Mouse (Mus musculus): ENCODE results near the gene Ube2q1.

Gene Ube2q1

DNA sequence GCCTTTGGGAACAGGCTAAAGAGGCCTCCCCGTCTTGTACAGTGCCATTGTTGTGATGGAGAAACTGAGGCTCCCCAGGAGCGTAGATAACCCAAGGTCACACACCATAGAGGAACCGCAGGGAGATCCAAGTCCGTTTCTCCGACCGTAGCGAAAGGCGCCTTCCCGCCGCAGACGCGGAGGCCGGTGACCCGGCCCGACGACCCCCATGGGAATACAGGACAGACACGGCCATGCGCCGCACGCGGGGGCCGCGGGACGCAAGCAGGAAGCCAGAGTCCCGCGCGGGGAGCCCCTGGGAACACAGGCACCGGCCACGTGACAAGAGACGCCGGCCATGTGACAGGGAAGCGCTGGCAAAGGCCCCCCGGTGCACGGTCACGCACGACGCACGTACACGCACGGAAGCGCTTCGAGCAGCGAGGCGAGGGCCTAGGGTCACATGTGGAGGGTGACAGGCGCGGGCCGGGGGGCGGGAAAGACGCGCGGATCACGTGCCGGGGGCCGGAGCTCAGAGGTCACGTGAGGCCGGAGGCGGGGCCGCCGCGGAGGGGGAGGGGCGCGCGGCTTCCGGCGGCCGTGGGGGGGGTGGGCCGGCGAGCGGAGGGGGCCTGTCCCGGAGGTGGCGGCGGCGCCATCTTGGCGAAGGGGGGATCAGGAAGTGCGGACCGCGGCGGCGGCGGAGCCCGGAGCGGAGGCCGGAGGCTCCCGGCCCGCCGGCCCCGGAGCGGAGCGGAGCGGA lies at the start of gene Ube2q1:
Gene Ube2q1, plus strand, starts transcription at position 649 of the 742 bp plus-strand sequence.
- DNase-seq (ENCODE audit: low spot score): peak; percentile 95

DNA sequence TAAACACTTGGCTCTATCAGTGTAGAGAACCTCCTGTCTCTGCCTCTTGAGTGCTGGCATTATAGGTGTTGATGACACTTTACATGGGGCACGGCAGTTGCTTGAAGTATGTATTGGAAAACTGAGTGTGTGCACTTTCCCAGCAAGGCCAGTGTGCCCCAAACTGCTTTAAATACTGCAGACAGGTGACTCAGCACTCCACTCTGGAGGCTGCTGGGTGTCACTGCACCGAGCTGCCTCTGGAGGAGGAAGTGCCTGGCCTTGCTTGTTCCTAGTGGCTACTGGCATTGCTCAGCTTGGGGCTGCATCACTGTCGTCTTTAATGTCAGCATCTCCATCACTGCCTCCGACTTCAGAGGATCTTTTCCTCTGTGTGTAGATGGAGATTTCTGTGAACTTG lies 46.4 kb upstream of the Ube2q1 start:
- DNase-seq (ENCODE audit: low spot score): peak; percentile 68

DNA sequence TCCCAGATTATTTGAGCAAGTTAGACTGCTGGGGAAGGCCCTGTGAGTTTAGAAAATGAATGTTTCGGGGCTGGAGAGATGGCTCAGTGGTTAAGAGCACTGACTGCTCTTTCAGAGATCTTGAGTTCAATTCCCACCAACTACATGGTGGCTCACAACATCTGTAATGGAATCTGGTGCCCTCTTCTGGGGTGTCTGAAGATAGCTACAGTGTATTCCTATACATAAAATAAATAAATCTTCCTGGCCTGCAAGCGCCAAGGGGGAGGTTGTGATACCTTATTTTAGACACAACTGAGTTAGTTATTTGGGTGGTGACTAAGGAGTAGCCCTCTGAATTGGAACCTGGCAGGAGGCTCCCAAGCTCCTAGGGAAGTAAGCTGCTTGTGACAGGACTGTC lies 44.6 kb upstream of the Ube2q1 start:
- peak; percentile 19 for DNase-seq (ENCODE audit: low spot score)

DNA sequence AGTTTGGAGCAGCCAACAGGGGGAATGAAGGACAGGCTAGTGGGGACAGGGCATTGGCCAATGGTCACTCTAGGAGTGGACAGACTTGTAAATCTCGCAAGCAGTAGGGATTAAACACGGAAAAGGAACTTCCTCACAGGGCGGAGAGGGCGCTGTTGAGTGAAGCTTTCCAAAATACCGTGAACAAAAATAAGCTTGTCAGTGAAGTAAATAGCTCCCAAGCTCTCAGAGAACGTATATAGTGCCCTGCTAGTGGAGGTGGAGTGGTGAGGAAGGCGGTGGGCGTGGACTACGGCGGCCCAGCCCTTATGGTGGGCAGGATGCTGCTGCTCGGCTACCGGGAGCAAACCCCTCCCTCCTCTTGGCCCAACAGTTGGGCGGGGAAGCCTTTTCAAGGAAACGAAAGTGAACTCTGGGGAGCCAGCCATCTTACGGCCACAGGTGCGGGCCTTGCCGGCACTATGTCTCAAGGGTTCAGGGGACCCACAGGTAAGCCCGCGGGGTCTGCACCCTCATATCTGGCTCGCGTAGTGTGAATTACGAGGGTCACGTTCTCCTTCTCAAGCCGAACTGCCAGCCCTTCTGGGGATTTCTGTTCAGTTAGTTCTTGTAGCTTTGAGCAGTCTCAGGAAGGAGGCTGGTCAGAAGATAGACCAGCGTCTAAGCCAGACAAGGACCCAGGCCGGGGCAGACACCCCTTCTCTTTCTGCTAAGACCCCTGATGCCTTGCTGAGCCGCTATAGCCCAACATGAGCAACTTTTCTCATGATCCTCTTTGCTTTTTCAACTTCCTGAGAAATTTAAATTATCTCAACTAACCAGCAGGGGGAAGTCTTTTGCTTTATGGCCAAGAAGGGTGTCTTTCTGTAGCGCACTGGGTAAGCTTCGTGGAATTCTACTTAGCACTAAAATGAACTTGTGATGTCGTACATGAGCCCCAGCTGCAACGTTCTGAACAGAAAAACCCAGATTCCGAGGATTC lies 42.8 kb upstream of the Ube2q1 start:
- peak; percentile 88 for DNase-seq (ENCODE audit: low spot score)

DNA sequence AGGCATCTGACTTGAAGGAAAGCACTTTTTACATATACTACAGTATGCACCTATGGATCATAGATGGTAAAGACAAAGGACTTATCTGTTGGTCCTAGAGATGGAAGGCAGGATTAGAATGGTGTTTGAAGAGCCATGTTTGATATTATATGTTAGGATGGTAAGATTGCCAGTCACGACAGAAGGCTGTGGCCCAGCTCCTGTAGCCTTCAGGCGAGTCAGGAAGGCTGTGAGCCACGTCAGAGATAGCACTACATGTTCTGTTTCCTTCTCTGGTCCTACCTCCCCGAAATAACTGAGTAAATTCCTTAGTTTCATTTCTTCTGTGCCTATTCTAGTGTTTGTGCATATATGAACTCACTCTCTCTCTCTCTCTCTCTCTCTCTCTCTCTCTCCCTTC lies 41.3 kb upstream of the Ube2q1 start:
- DNase-seq (ENCODE audit: low spot score): no peak

DNA sequence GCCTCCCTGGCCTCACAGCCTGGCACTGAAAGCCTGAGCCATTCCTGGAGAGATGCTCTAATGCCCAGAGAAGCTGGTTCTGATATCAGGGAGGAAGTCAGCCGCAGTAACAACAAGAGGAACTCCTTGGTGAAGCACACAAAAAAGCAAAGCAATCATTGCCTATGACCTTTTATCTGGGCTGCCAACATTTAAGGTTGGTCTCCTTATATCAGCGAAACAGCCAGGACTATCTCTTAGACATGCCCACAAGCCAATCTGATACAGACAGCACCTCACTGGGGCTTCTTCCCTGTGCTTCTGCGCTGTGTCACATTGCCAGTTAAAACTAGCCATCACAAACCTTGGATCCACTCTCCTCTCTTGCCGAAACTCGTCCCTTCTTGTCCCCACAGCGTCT lies 34.9 kb upstream of the Ube2q1 start:
- no peak for DNase-seq (ENCODE audit: low spot score)

DNA sequence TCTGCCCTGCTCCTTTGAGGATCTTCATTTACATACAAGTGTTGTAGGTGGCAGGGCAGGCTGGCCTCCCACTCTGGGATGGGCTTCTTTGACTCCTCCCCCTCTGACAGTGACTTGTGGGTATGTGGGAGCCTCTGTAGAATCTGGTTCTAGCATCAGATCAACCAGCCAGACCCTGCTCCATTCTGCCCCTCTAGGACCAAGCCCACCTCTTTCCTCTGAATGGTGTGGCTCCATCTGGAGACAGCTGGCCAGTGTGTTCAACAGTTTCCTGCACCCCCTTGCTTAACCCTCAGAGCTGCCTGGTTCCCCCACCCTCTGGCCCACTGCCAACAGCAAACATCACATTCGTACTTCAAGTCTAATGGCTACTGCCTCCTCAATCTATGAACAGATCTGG lies 21.1 kb upstream of the Ube2q1 start:
- DNase-seq (ENCODE audit: low spot score): no peak

DNA sequence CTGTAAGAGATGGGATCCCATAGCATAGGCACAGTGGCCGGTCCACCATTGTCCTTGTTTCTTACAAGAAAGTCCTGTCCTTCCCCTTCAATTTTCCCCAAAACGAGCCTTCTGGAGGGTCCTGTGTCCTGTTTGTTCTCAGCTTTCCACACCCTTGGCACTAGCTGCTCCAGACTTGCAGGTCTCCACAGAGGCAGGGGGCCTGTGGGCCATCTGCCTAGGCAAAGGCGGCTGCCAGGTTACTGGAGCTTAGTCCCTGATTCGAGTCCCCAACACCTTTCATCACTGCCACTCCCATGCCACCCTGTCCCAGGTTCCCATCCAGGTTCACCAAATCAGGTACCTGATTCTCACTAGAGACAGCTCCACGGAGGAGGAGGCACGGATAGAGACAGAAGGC lies 18.1 kb upstream of the Ube2q1 start:
- no peak for DNase-seq (ENCODE audit: low spot score)

DNA sequence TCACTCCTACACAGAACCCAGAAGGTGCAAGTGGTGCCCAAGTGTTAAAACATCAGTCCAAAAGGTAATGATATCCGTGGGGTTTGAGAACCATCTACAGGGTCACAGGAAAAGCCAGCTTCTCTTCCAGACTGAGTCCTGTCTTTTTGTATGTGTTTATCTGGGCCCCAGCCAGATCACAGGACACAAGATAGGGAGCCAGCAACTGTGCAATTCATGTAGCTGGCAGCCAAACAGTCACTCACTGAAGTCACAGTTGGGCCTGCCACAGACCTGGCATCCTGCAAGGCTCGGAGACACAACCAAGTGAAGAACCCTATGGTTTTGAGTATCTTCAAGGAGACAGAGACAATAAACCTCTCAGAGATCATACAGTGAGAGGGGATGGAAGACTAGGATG lies 15.6 kb upstream of the Ube2q1 start:
- DNase-seq (ENCODE audit: low spot score): peak; percentile 41

DNA sequence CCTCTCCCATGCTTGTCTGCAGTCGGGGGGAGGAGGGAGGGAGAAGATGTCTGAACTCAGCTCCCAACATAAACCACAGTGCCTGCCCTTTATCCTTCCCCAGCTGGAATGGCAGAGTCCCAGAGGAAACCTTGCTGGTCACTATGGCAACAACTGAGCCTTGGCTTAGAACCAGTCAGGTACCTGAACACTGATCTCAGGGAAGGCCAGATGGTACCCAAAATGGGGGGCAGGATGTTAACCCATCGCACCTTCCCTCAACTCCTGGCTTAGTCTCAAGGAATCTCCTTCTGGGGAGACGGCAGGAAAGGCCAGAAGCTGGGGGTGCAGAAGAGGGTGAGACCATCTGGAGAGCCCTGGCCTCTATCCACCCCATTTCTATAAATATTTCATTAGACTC lies 13.6 kb upstream of the Ube2q1 start:
- DNase-seq (ENCODE audit: low spot score): no peak

DNA sequence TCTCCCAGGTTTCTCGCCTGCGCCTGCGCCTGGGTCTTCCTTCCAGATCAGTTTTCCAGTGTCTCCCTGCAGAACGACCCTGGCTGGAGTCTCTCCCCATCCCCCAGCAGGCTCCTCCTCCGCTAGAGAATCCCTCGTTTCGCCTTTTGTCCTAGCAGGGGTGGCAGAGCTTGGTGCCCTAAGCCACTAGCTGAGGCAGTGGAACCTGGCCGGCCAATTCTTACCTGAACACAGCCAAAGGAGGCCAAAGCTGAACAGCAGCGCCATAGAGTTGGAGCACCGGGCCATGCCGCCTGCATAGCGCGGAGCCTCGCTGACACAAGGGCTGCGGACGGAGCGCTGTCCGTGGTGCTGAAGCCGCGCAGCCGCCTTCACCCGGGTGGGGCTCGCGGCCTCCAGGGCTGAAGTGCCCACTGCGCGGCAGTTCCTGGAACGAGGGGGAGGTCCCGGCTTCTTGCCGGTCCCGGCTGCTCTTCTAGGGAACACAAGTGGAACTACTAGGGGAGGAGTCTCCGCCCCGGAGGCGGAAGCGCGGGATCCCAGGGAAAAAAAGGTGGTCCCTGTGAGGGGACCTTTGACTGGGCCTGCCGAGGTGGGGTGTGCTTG lies 9.2 kb upstream of the Ube2q1 start, which contains the start of gene Chrnb2:
Gene Chrnb2, minus strand, starts transcription at position 514 of the 606 bp plus-strand sequence.
- DNase-seq (ENCODE audit: low spot score): no peak

DNA sequence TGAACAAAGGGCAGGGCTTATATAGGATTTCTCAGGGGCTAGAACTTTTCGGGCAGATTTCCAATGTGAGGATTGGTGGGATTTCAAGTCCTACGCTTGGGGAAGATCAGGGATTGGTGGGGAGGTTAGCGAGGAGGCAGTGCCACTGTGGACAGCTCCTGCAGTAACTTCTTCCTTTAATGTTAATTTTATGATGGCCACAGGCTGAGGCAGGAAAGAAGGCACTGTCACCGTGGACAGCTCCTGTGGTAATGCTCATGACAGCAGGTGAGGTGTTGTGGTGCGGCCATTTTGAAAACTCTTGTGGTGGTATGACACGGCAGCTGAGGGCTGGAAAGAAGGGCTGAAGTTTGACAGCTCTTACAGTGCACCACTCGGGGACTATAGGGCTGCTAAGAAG lies 3.8 kb upstream of the Ube2q1 start:
- DNase-seq (ENCODE audit: low spot score): no peak

DNA sequence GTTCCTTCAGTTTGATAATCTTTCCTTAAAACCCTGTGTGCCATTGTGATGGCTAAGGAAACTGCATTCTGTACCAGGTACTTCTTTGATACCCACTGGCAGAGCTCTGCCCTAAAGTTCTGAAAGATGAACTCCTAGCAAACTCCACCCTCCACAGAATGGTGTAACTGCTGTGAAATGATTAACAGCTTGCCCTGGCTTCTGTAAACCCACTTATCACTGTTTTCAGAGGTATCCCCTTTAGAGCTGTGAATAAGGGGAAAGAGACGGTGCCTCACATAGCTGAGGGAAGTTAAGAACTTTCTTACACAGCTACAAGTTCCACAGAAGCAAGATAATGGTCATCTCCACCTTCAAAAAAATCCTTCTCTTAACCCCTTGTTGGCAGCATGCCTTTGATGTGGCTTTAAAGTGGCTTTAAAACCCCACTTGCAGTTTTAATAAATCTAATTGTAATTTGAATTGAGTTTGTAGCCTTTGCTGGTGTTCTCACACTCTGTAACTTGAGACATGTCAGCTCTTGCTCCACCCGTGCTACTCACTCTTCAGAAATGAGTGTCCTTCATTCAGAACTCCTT lies 2.9 kb upstream of the Ube2q1 start:
- DNase-seq (ENCODE audit: low spot score): no peak

DNA sequence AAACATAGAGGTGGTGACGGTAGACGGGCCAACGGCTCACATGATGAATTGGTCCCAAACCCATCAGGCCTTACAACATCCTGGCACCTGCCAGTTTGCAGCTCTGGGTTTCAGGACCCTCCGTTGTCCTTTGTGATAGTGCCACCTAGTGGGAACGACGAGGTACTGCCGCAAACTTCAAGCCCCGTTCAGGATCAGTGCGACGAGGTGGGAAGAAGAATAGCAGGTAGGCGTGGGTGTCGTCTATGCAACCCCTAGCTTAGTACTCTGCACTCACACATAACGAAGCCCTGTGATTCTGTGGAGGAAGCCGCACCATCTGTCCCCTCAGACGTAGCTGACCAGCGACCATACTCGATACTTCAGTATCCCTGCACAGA lies 838 bp upstream of the Ube2q1 start:
- DNase-seq (ENCODE audit: low spot score): peak; percentile 88

DNA sequence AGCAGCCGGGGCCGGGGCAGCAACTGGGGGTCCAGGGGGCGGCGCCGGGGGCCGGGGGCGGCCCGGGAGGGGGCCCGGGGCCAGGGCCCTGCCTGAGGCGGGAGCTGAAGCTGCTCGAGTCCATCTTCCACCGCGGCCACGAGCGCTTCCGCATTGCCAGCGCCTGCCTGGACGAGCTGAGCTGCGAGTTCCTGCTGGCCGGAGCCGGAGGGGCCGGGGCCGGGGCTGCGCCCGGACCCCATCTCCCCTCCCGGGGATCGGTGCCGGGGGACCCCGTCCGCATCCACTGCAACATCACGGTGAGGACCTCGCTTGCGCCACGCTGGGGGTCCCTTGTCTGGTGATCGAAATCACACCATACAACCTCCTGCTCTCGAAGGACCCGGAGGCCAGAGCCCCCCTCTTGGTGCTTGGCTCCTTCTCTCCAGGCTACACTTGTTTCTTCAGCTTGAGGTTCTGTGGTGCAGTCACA lies 360 bp downstream of the Ube2q1 start:
- DNase-seq (ENCODE audit: low spot score): no peak

DNA sequence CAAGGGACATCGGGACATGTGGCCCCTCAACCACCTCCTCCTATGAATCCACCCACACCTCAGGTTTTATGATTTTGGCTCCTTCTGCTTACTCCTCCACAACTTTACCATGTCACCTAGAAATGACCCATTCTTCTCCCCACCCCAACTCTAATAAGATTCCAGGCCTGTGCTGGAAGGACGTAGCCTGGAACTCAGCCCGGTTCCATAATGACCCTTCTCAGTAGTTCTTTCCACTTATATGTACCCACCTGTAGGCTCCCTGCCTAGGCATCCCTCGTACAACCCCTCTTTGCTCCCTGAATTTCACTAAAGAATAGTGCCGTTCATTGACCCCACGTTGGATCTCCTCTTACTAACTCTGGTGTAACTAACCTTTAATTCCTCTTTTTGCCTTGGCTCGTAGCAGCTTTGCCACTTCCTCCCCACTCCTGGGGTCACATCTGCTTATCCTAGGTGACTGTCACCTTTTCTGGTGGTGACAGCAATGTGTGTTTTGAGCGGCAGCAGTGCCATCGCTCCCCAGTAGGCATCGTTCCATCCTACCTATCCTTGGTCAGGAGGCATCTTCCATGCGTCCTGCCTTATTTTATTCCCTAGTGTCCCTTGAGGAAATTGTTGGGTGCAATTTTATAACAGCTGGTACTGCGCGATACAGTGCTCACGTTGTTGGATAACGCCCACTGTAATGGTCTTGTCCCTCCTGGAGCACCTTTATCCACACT lies 982 bp downstream of the Ube2q1 start:
- peak; percentile 32 for DNase-seq (ENCODE audit: low spot score)

DNA sequence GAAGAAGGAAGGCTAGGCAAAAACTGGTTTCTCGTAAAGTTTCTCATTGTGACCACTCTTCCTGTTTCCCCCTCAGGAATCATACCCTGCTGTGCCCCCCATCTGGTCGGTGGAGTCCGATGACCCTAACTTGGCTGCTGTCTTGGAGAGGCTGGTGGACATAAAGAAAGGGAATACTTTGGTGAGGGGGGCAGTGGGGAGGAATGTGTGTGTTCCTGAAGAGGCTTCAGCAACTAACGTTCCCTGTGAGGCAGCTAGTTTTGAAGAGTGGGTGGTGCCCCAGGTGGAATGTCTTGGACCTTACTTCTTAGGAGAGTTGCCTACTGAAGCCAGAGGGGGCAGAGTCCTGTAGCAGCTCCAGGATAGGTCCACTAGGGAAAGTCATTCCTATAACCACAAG lies 2.6 kb downstream of the Ube2q1 start:
- no peak for DNase-seq (ENCODE audit: low spot score)

DNA sequence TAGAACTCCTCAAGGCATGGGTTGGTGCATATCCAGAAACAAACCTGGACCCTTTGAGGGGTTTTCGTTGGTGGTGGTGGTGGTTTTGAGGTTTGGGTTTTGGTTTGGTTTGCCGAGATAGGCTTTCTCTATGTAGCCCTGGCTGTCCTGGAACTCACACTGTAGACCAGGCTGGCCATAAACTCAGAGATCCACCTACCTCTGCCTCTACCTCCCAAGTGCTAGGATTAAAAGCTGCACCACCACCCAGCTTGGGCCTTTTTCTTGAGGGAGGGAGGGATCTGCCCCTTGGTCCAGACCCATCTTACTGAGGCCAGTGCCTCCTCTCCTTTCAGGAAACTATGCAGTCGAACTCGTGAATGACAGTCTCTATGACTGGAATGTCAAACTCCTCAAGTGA lies 6.7 kb downstream of the Ube2q1 start:
- DNase-seq (ENCODE audit: low spot score): no peak

DNA sequence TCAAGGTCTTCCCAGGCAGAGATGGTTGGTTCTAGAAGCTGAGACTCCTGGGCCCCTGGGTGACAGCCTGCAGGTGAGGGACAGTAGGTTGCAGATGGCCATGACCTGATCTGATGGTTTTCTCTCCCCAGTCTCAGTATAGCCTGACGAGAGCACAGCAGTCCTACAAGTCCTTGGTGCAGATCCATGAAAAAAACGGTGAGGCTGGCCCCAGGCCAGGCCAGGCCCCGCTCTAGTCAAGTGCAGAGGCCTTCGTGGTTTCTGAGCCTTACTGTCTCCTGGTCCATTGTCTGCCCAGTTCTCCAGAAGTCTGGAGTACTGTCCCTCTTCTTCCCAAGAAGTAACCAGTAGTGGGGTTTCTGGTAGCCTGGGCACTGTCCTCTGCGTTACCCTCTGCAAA lies 8.2 kb downstream of the Ube2q1 start:
- DNase-seq (ENCODE audit: low spot score): no peak

DNA sequence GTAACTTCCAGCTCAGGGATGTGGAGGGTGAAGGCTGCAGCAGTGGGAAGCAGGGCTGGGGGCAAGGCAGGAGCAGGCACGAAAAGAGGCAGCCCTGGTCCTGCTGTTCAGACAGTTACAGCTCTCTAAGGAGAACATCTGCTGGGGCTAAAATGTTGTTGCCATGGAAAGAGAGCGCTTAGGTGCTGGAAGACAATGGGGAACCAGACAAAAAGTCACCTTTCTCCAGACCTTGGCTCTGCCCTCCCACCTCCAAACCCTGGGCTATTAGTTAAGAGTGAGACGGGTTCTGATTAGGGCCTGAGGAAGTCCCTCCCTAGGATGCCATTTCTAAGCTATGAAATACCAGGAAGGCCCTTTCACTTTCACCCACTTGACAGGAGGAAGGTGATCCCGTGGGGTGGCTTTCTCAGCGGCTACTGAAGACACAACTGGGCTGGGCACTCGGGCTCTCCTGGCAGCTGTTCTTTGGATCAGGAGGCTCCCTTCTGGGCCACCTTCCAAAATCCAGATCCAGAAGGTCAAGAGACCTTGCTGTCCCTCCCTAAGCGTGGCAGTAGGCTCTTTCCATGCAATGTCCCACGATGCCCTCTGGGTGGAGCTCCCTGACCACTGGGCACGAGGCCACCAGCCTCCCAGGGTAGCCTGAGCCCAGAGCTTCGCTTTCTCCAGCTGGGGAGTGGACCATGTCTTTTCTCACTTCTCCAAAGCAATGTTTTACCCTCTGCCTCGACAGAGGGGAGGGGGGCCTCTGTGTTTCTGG lies 11.8 kb downstream of the Ube2q1 start:
- peak; percentile 96 for DNase-seq (ENCODE audit: low spot score)

DNA sequence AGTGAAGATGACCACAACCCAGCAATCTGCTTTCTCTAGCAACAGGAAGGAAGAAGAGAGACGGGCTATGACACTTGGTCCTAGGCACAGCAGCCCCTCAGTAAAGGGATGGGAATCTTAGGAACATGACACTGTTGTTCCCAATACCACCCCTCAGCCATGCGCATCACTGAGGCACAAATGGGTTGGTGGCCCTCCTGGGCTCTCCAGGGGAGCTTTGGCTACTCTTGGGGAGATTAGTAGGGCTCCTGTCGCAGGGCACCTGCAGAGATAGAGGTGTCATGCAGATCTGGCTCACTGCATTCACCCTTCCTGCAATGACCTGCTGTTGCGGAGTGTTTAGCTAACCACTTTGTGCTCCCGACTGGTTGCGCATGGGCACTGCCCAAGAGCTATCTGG lies 12.9 kb downstream of the Ube2q1 start:
- DNase-seq (ENCODE audit: low spot score): no peak

All from adipocyte (in vitro differentiated cells).